Mouse (Mus musculus): Measurements from ENCODE around the gene Gm10337.

Gm10337 gene

DNA sequence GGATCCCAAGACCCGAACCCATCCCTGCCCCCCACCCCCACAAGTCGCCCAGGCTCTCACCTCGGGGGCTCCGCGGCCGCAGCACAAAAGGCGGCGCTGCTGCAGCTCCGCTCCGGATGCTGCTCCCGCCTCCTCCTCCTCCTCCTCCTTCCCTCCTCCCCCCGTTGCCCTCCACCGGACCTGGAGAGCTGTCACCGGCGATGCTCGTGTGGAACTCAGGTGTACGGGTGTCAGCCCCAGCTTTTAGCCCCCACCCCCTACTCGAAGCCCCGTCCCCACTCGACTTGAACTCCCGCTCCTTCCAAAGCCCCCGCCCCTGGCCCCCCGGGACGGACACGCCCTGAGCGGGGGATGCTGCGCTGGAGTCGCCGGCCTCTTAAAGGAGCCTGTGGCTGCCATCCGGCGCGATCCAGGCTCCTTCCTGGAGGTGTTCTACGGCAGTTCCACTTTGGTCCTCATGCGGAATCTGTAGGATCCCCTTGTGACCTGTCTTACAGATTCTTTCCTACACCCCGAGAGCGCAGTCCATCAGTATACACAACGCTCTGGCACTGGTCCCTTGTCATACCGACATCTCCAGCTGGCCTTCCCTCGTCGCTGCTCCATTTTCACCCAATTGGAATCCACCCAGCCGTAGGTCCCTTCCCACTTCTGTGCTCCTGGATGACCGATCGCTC, 13.3 kb downstream of the Gm10337 start, which contains the start of gene Map3k12:
TSS of gene Map3k12 (minus strand) at position 337 of the 677 bp plus-strand sequence.
- peak; percentile 52 to 68 for DNase-seq (ENCODE audit: low spot score in 2 of 2)

DNA sequence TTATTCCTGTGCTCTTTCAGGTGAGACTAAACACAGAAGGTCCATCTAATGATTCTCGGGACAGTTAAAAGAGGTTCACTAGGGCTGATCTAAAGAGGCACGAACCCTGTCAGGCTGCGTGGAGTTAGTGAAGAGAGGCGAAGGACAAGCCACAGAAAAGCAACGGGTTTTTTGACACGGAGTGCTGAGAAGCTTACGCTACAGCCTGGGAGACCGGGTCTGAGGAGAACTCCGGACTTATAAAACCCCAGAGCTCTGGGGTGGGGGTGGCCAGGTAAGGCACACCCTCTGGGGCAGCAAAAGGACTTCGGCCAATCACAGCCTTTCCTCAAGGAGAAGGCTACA, 14.1 kb downstream of the Gm10337 start:
- no peak for DNase-seq (ENCODE audit: low spot score in 2 of 2)

DNA sequence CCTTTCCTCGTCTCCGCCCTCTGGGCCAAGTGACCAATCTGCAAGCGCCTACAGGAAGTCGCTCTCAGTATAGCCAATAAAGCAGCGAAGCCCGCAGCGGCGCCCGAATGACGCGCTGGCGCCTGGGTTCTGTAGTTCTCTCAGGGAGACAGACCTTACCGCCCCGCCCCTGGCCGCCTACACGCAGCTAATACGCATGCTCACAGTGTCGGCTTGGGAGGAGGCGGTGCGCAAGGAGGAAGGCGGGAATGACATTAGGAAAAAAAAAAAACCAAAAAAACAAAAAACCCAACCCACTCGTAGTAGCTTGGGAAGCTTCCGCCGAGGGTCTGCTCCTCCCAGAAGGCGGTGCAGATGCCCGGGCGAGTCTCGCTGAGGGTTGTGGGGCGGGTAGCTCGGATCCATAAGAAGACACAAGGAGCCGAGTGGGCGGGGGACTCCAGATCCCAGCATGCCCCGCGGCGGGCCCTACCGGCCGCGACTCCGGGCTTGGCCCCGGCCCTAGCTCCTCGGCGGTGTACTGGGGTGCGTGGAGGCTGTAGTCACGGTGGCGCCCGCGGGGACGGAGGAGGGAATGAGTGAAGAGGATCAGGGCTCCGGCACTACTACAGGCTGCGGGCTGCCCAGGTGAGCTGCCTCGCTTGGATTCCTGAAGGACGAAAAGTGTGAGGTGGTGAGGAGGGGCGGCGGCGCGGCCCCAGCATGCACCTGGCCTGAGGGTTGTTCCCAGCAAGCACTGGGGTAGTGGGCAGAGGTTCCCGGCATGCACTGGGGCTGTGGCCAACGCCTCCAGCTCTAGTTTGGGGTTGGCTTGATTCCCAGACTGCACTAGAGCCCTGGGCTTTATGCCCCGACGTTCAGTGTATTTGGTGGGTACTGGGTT, 14.7 kb downstream of the Gm10337 start, which contains the start of gene Tarbp2:
TSS of gene Tarbp2 (plus strand) at position 217 of the 883 bp plus-strand sequence.
- peak; percentile 100 for DNase-seq (ENCODE audit: low spot score in 2 of 2)

DNA sequence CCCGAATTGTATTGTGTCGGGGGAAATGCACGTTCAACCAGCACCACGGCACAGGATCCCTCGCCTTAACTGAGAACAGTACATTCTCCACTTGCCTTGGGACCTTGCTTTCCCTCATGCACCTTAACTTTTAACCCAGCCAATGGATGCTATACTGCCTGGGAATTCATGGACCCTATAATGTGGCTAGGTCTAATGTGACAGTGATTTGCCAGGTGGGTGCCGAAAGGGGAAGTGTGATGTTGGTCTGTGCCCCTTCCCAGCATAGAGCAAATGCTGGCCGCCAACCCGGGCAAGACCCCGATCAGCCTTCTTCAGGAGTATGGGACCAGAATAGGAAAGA, 15.3 kb downstream of the Gm10337 start:
- no peak for DNase-seq (ENCODE audit: low spot score in 2 of 2)

DNA sequence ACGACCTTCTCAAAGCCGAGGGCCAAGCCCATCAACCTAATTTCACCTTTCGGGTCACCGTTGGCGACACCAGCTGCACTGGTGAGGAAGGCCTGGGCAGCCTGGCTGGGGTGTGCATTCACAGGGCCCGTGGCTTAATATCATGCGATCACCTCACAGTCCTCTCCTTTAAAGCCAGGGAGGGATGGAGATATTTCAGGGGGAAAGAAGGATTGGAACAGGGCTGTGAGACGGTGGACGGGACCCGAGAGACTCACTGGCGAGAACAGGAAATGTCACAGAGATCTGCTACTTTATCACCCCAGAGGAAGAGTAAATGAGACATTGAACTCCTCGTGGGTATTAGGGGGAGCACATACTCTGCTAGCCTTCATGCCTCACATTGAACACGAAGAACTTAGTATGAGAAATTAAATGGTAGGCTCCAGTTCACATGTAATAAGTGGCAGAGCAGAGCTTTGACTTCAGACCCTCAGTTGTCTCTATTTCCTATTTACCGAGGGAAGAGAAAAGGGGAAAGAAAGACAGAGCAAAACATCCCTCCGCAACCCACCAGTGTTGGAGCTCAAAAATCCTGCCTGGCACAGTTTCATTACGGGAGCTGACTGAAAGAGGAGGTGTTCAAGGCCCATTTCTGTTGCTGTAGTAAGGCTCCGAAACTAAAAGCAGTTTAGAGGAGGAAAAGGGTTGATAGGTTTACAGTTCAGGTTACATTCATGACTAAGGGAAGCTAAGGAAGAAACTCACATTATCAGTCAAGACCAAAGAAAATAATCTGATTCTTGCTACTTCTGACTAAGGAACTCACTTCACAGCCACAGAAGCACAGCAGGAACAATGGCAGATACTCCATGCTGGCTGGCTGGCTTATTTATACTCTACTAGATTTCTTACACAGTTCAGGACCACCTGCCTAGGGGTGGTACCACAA, 16.0 kb downstream of the Gm10337 start:
- DNase-seq (ENCODE audit: low spot score in 2 of 2), result no peak

DNA sequence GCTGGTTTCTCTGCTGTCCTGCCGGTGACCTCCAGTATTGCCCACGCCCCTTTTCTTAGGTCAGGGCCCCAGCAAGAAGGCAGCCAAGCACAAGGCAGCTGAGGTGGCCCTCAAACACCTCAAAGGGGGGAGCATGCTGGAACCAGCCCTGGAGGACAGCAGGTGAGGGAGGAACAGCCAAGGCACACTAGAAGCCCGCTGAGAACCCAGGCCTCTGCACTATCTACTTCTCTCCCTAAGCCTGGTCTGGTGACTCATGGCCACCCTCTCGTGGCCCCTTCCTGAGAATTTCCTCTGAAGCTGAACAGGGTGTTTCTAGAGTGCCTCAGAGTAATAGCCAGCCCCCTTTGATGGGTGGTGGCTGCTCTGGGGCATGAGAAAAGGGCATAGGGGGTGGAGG, 16.9 kb downstream of the Gm10337 start:
- DNase-seq (ENCODE audit: low spot score in 2 of 2), result no peak

DNA sequence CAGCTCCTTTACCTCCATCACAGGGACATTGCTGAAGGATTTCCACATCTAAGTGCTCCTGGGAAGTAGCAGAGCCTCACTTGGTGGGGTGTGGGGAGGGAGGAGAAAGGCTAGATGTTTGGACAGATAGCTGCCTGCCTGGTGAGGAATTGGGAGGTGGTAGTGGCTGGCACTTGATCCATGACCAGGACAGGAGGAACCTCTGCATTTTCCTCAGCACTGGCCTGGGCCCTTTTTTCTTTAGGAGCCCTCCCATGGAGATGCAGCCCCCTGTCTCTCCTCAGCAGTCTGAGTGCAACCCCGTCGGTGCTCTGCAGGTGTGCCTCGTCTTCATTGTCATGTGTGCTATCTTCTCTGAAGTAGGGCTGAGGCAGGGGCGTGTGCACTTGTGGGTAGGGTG, 18.0 kb downstream of the Gm10337 start:
- no peak for DNase-seq (ENCODE audit: low spot score in 2 of 2)

DNA sequence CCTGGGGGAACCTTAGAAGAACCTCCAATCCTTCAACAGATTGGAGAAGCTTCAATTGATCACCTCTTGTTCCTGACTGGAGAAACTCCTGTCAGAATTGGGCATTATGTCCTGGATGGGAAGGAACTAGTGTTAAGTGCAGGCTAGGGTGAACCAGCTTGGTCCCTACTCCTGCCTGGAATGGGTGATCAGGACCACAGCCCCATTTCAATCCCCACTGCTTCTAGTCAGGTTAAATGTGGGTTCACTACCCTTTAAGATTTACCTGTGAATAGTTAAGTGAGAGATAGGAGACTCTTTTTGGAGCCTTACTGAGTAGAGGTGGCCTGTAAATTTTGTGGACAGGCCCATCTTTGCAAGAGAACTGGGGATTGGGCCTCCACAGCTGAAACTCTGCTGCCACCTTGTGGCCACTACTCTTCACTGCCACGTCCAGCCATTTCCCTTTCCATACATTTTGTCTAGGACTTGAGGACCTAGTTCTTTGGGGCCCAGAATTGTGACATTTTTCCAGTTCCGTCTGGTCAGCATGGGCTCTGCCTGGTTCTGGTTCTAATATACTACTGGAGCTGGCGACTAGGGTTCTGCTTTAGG, 21.5 kb downstream of the Gm10337 start, which contains the start of gene Npff:
TSS of gene Npff (minus strand) at position 51 of the 594 bp plus-strand sequence.
- peak; percentile 71 to 76 for DNase-seq (ENCODE audit: low spot score in 2 of 2)

DNA sequence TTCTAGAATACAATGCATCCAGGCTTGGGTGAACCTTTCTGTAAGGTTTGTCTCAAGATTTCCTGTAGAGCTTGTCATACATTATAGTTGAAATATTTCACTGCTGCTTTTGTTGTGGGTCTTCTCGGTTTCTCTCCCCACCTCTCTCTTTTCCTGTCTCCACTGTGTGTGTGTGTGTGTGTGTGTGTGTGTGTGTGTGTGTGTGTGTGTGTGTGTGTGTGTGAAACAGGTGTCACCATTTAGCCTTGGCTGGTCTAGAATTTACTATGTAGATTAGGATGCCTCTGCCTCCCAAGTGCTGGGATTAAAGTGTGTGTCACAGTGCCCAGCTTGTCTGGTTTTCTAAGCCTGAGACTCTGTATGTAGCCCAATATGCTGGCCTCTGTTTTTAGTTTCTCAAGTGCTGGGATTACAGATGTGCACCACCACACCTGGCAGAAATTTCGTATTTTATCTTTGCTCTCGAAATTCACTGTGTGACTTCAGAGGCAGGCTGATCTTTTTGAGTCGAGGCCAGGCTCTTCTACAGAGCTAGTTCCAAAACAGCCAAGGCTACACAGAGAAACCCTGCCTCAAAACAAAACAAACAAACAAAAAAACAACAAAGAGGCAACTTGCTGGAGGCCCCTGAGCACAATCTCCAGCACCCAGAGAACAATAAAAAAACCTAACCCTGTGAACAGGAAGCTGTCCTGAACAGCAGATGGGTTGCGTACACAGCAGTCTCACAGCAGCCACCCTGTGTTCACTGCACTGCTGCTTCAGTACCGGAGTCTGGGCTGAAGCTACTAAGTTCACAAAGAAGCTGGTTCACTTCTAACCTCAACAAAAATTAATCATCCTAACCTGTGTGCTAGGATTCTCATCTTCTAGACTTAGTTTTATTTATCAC, 22.8 kb downstream of the Gm10337 start:
- no peak for DNase-seq (ENCODE audit: low spot score in 2 of 2)

DNA sequence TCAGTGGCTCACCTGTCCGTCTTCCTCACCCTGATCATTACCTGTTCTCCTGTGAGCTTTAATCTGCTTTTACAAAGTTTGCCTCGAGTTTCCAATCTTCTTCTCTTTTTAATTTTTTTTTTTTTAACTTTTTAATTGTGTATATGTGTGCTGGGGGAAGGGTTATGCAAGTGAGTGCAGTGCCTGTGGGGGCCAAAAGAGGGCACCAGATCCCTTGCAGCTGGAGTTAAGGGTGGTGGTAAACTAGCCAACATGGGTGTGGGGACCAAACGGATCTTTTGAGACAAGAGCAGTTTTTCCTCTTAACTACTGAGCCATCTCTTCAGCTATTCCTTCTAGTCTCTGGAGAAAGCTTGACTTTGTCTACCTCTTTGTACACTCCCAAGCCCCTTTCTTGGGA, 24.4 kb downstream of the Gm10337 start:
- no peak for DNase-seq (ENCODE audit: low spot score in 2 of 2)

DNA sequence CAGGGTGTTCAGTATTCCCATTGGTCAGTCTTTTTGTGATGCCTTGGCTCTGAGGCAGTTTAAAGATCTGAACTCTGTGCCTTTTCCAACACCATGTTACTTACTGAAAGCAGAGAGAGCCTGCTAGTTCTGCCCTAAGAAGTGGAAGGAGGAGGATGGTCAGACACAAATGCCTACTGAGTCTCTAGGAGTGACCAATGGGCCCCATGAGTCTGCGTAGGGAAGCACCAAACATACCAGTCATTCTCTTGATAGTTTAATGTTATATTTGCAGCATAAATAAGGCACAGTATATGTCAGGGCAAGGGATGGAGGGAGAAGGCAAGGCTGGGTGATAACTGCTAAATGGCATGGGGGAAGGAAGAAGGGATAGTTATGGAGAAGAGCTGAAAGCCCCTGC, 24.9 kb downstream of the Gm10337 start:
- no peak for DNase-seq (ENCODE audit: low spot score in 2 of 2)

DNA sequence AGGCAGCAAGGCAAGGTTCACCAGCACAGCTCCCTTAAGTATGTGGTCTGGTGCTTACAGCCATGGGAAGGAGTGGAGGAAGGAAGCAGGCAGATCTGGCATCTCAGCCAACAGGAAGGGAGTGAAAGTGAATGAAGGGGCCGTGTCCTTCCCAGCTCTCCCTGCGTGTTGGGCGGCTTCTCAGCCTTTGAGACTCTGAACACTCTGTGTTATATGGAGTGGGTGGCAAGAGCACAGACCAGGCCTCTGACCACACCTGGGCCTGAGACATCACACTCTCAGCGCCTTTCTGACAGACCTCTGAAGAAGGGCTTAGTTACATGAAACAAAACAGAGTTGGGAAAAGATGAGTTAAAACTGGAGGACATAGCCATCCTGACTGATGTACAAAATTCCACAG, 27.0 kb downstream of the Gm10337 start:
- DNase-seq (ENCODE audit: low spot score in 2 of 2), result no peak

DNA sequence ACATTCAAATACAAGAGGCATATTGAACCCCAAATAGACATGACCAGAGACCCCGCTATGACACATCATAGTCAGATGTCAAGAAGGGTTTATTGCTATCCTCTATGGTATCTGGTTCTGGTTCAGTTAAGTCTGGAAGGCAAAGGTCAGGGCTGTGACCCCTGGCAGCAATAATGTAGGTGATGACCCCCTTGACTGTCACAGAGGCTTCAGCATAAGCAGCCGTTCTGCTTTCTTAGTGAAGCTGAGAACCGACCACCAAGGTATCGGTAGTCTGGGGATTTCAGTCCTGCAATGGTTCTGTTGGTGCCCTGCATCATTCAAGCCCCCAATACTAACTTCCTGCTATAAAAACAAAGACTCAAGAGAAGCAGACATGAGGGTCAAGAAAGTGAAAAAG, 28.1 kb downstream of the Gm10337 start:
- no peak for DNase-seq (ENCODE audit: low spot score in 2 of 2)

DNA sequence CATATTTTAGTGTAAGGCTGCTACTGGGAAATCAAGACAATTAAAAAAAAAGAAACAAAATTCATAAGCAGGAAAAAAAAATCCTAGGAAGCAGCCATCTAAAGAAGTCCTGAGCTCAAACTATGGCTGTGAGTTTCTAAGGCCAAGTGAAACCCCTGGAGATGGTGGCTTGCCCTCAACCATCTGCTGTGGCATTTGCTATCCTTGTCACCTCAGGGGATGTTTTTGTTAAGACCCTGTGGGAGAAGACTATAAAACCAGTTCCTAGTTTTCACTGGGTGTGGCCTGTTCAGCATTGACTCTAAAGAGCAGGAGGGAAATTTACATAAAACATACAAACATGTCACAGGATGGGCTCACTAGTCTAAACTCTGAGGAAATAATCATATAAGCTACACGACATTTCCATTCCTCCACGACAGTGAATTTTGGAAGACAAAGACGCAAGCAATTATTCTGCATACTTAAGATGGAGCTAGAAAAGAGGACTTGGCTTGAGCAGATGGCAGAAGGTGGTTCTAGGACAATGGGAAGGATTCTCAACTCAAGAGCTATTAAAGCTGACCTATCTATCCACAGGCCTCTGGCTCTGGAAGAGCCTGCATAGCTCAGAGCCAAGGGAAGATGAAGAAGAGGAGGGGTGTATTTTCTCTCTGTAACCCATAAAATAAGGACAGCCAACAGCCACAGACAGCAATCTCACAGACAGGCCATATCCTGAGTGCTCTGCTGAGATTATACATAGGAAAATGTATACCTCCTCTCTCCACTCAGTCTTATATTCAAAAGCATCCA, 28.8 kb downstream of the Gm10337 start:
- no peak for DNase-seq (ENCODE audit: low spot score in 2 of 2)

DNA sequence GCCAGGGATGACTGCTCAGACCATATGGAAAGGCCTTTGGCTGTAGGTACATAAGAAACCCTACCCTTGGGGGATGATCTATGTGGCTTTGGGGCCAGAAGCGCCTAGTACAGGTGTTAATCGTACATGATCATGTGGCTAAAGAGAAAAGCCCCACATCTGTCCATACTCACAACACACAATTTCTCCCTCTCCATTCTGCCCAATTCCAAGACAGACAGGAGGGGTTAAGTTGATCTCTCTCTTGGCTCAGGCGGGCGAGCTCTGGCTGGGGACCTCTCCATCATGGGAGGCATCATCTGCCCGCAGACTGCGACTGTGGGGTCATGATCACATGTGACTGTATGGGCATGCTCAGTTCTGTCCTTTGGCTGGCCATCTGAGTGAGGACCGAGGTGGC, 30.4 kb downstream of the Gm10337 start:
- DNase-seq (ENCODE audit: low spot score in 2 of 2), result no peak

DNA sequence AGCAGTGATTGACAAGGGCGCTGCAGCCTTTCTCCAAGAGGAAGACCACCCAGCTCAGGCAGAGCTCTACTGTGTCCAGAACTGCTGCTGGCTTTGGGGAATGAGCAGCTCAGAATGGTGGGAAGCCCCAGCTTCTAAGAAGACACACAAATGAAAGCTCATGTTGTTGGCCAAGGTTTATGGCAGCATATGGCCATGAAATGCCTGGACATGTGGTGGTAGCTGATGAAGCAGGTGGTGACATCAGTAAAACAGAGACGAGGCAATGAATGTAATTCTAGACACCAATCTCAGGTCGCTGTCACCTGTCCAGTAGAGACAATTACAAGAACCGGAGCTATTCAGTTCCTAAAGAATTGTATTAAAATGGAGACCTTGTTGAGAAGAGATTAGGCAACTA, 41.3 kb downstream of the Gm10337 start:
- DNase-seq (ENCODE audit: low spot score in 2 of 2), result no peak

DNA sequence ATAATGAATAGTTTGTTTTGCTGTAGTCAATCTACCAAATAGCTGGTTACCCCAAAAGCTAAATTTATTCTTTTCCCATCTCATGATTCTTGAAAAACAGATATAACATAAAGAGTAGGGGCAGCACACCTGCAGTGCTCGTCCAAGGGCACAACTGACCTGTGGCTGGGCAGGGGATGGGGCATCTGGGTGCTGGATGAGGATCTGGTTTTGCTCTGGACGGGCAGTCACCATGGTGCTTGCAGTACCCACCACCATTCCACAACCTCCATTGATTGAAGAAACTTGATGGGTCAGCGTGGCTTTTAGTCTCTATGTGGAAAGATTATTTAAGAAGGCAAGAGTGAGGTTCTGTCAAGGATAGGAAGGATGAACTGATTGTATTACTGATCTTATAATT, 42.7 kb downstream of the Gm10337 start:
- no peak for DNase-seq (ENCODE audit: low spot score in 2 of 2)

DNA sequence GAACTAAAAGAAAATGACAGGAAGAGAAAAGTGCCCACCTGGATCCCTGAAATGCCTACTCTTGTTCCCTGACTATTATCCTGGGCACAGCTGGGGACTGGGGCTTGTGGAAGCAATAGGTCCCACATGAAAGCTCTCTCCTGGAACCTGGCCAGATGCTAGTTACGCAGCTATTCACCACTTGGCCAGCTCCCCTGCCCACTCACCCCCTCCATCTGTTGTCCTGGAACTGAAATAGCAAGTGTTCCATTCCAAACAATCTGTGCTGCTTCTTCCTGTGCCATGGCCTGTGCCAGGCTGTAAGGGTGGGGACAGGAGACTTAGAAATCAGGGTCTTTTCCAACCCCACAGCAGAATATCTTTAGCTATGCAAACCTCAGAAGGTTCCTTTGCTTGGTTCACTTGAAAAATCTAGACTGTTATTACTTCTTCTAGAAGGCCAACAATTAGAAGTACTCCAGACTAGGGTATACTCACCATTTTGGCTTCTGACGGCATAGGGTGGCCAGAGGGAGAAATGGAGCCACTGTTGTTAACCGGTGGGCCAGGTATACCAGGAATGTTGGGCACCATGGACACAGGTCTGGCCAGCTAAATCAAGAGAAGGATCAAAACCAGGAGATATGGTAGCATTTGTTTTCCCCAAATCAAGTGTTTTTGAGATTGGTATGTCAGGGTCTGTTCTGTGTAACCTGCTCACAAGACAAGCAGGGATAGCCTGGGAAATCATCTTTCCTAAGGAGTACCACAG, 43.3 kb downstream of the Gm10337 start:
- peak; percentile 29 to 64 for DNase-seq (ENCODE audit: low spot score in 2 of 2)

DNA sequence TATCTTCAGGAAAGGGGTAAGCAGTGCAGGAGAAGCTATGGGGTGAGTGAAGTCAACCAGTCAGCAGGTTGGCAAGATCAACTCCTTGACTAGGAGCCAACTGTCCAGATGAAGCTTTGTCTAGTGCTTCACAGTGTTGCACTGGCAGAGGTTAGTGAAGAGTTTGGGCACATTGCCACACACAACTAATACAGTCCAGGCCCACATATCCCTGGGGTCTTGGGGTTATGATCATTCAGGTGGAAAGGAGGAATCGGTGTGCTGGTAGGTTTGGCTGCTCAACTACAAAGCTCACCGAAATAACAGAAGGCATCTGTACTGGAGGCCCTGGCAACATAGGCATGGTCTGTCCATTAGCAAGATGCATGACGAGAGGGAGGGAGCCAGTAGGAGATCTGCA, 44.0 kb downstream of the Gm10337 start:
- DNase-seq (ENCODE audit: low spot score in 2 of 2), result no peak
